Mouse (Mus musculus) liver, embryonic 14.5 days (tissue): ENCODE data around the gene Mlh3. TPM values are rescaled to one million over a fixed set of nuclear protein-coding genes. Genes with fewer than 3 reads are reported as not detected.

ENCODE experiments used
- ATAC-seq: fragments of 200-750 bp; cut with Nextera tagmentation; 2 replicates; pipeline ENCODE4 v1.8.0; 2017; ENCODE audit warnings: moderate number of reproducible peaks, mild to moderate bottlenecking, moderate library complexity; ENCODE audit not compliant: insufficient read depth
- DNase-seq, 3 experiments: peaks; one replicate each; pipeline ENCODE4 v3.0.0-alpha.2; 2012 to 2013; ENCODE audit warnings: low read depth in 3 of 3, low spot score in 3 of 3
- H3K27ac ChIP-seq: fragments of 300-500 bp; sonication (generic); 2 replicates; pipeline ENCODE4 v1.5.1; 2014; ENCODE audit warnings: moderate library complexity, mild to moderate bottlenecking, control low read depth, inconsistent platforms
- H3K27me3 ChIP-seq: fragments of 300-500 bp; sonication (generic); 2 replicates; pipeline ENCODE4 v1.6.1; 2014; ENCODE audit warnings: mild to moderate bottlenecking, low read length, moderate library complexity; ENCODE audit not compliant: control insufficient read depth, insufficient read depth
- H3K36me3 ChIP-seq: fragments of 300-500 bp; sonication (generic); replicated peaks from 2 replicates; pipeline ENCODE4 v1.6.1; 2014; ENCODE audit warnings: low read depth; ENCODE audit not compliant: control insufficient read depth, insufficient read depth
- H3K4me1 ChIP-seq, 2 experiments: fragments of 200-500 bp in 1 of 2; fragments of 300-500 bp in 1 of 2; sonication (generic) in 1 of 2; replicated peaks; 2 replicates each; pipeline ENCODE4 v1.6.1; 2012 to 2014; ENCODE audit warnings: antibody characterized with exemption in 1 of 2, inconsistent platforms in 1 of 2, low read length in 1 of 2; ENCODE audit not compliant: control insufficient read depth in 2 of 2, insufficient read depth in 2 of 2
- H3K4me2 ChIP-seq: fragments of 300-500 bp; sonication (generic); 2 replicates; pipeline ENCODE4 v1.6.1; 2014; ENCODE audit warnings: low read depth, mild to moderate bottlenecking, control low read depth, moderate library complexity
- H3K4me3 ChIP-seq, 2 experiments: fragments of 200-500 bp in 1 of 2; fragments of 300-500 bp in 1 of 2; sonication (generic) in 1 of 2; 2 replicates each; pipeline ENCODE4 v1.5.1; 2012 to 2014; ENCODE audit warnings: low read depth in 2 of 2, low read length in 2 of 2, mild to moderate bottlenecking in 2 of 2, control low read depth in 1 of 2, inconsistent platforms in 1 of 2, moderate library complexity in 1 of 2; ENCODE audit not compliant: insufficient read depth in 1 of 2
- H3K9ac ChIP-seq: fragments of 300-500 bp; sonication (generic); replicated peaks from 2 replicates; pipeline ENCODE4 v1.6.1; 2014; ENCODE audit warnings: mild to moderate bottlenecking, control low read depth, moderate library complexity
- H3K9me3 ChIP-seq: fragments of 300-500 bp; sonication (generic); 2 replicates; pipeline ENCODE4 v1.6.1; 2016; ENCODE audit warnings: low read length, mixed read lengths; ENCODE audit not compliant: control insufficient read depth
- CTCF ChIP-seq: IDR thresholded peaks from 2 replicates; pipeline ENCODE4 v1.5.1; 2016; ENCODE audit warnings: antibody characterized with exemption, low read depth, control low read depth
- EP300 ChIP-seq: IDR thresholded peaks from 2 replicates; pipeline ENCODE4 v1.6.1; 2016; ENCODE audit warnings: antibody characterized with exemption, low read depth
- WGBS: fragments of 180-500 bp; shearing (Covaris S2); extraction: QIAGEN DNeasy Blood & Tissue Kit; methylation state at CpG from one replicate; pipeline ENCODE4 v1.1.7; 2014; ENCODE audit not compliant: insufficient replicate concordance; 5-methylcytosine and 5-hydroxymethylcytosine counted together
- polyA plus RNA-seq, 2 experiments: library from polyadenylated mRNA; depleted of rRNA in 1 of 2; stranded (reverse) in 1 of 2; unstranded in 1 of 2; fragments of >200 nt; fragmentation: Nextera tagmentation in 1 of 2; extraction: Ambion mirVana in 1 of 2; gene quantifications; 2 replicates each; pipeline versions ENCODE4 v1.2.1 to v1.2.3; 2012 to 2014

Gene Mlh3
- polyA plus RNA-seq, 2 experiments = 2.0 to 2.3 TPM

DNA sequence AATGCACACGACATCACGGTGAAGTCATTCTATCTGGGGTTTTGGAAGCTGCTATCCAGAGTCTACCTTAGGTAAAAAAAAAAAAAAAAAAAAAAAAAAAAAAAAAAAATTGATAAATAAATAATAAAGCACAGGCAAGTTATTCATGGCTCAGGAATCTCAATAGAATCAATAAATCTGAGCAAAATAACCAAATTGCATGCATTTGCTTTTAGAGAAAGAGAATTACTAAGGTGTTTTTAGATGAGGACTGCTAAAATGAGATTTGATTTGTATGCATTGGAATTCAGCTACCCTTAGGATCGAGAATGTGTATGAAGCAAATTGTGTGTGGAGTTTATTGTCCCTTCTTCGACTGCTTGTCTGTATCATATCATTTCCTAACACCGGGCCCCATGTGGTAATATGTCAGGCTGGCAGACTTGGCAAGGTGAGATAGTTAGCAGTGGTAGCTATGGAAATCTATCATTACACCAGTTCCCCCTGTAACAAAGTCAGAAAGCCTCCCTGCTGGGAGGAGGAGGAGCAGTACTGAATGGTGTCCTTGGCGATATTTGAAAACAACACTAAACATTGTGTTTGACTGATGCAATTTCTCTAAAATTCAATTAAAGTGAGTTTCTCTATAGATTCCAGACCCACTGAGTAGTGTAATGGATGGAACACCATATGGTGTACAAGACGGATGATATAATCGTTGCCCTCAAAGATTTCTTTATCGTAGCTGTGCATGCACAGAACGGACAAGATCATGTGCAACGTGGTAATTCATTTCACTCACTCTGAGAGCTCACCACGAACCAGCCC, 10.6 kb upstream of the Mlh3 start:
- WGBS = 21% methylated on average over 12 of the region's 12 CpGs
- ATAC-seq (peak; percentile 44), DNase-seq (peak in 2 of 3 experiments; percentile 49 to 67)
- Histone ChIP-seq H3K4me3 (peak overlapping the region in 1 of 2 experiments; percentile 61; a peak in 2 of 4 replicates), H3K27ac (peak overlapping the region; percentile 39), H3K27me3 (no peaks in the 10 kb centered on the region), H3K4me1 (peaks cover 21 to 29% of the 10 kb centered on the region in 2 experiments), H3K9ac (peak overlapping the region; percentile 78), H3K9me3 (no peaks in the 10 kb centered on the region), H3K4me2 (peak overlapping the region; percentile 75), H3K36me3 (no peaks in the 10 kb centered on the region)
- no peak for TF ChIP-seq CTCF
- peak; percentile 66 for TF ChIP-seq EP300

DNA sequence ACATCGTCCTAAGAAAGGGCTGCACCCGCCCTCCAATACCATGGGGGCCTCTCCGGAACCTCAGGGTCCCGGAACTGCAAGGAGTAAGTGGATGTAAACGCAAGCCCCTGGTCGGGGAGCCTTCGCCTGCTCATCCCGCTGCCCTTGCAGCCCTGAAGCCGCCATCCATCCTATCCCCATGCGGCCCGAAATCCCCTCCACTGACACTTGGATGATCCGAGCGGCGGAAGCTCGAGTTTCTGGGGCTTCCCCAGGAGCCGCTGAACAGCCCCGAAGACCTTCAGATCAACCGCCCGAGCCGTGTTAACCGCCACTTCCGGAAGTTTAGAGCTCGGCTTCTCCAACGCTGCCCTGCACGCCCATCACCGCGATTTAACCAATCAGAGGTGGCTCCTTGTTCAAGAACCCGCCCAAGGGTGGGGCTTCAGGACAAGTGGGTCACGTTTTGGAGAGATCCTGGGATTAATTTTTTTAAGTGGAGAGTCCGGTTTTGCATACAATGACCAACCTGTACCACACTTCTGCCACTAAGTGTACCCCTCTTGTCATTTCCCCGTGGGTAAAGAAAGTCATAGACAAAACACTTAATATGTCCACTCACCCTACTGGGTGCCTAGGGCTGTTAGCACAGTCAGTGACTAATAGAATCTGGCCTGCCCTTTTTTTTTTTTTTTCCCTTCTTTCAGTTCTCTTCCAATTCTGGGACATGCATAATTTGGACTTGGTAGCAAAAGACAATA, 9.9 kb upstream of the Mlh3 start:
- H3K4me2 ChIP-seq = peak overlapping the region; percentile 75
- H3K9me3 ChIP-seq = no peaks in the 10 kb centered on the region
- TF ChIP-seq CTCF = no peak
- TF ChIP-seq EP300 = peak; percentile 34; the same call in 1 of the 2 replicates
- under 1% methylated on average over 31 of the region's 31 CpGs for WGBS
- no peaks in the 10 kb centered on the region for H3K27me3 ChIP-seq
- peaks cover 21 to 29% of the 10 kb centered on the region in 2 experiments for H3K4me1 ChIP-seq
- H3K36me3 ChIP-seq = peaks cover 3% of the 10 kb centered on the region
- peak overlapping the region; percentile 47 for H3K27ac ChIP-seq
- DNase-seq (peak; percentile 95 to 97 (median 96)), ATAC-seq (peak; percentile 88)
- peak overlapping the region; percentile 78 for H3K9ac ChIP-seq
- H3K4me3 ChIP-seq = peak overlapping the region; percentile 61 to 97

GRCm38 (mm10) chr12:85279396-85280080, 9.1 kb upstream of the Mlh3 start:
- DNase-seq = peak in 2 of 3 experiments; percentile 30 to 45

GRCm38 (mm10) chr12:85278919-85279318, 8.5 kb upstream of the Mlh3 start:
- H3K4me1 ChIP-seq = peaks cover 21 to 29% of the 10 kb centered on the region in 2 experiments
- no peak overlapping the region; the same call in 1 of the 2 replicates for H3K9ac ChIP-seq
- DNase-seq (peak; percentile 61 to 67 (median 64)), ATAC-seq (peak; percentile 69)
- no peaks in the 10 kb centered on the region for H3K27me3 ChIP-seq
- H3K4me2 ChIP-seq = peak overlapping the region; percentile 75
- TF ChIP-seq EP300 = peak; percentile 66
- TF ChIP-seq CTCF = peak; percentile 77
- H3K4me3 ChIP-seq = peak overlapping the region; percentile 26 to 61
- WGBS = 53% methylated on average over 10 of the region's 10 CpGs
- H3K27ac ChIP-seq = peak overlapping the region; percentile 54
- H3K36me3 ChIP-seq = peaks cover 8% of the 10 kb centered on the region
- H3K9me3 ChIP-seq = no peaks in the 10 kb centered on the region

More at GRCm38 (mm10) chr12:85279396-85280080, 9.1 kb upstream of the Mlh3 start:
- peak overlapping the region; percentile 47 for H3K27ac ChIP-seq
- H3K4me1 ChIP-seq = peaks cover 21 to 29% of the 10 kb centered on the region in 2 experiments
- peaks cover 8% of the 10 kb centered on the region for H3K36me3 ChIP-seq
- H3K9ac ChIP-seq = peak overlapping the region; percentile 78
- peak; percentile 55 for ATAC-seq
- no peaks in the 10 kb centered on the region for H3K27me3 ChIP-seq
- peak overlapping the region; percentile 61 to 97 for H3K4me3 ChIP-seq
- H3K4me2 ChIP-seq = peak overlapping the region; percentile 75
- H3K9me3 ChIP-seq = no peaks in the 10 kb centered on the region
- TF ChIP-seq CTCF = no peak
- no peak for TF ChIP-seq EP300
- 1% methylated on average over 10 of the region's 10 CpGs for WGBS
